Mouse (Mus musculus) lung, embryonic 14.5 days (tissue): ENCODE data around the gene Kcnrg. TPM values are rescaled to one million over a fixed set of nuclear protein-coding genes. Genes with fewer than 3 reads are reported as not detected.

Experiments
- ATAC-seq: fragments of 200-750 bp; cut with Nextera tagmentation; 2 replicates; pipeline ENCODE4 v1.8.0; 2017; ENCODE audit warnings: mild to moderate bottlenecking, moderate TSS enrichment, moderate library complexity; ENCODE audit not compliant: insufficient read depth
- DNase-seq: peaks from one replicate; pipeline ENCODE4 v3.0.0-alpha.2; 2015
- H3K27ac ChIP-seq: fragments of 300-500 bp; sonication (generic); 2 replicates; pipeline ENCODE4 v1.5.1; 2014; ENCODE audit warnings: low read depth, mild to moderate bottlenecking, moderate library complexity
- H3K27me3 ChIP-seq: fragments of 300-500 bp; sonication (generic); 2 replicates; pipeline ENCODE4 v1.6.1; 2014; ENCODE audit warnings: low read length, control low read depth; ENCODE audit not compliant: insufficient read depth
- H3K36me3 ChIP-seq: fragments of 300-500 bp; sonication (generic); 2 replicates; pipeline ENCODE4 v1.6.1; 2014; ENCODE audit warnings: control low read depth; ENCODE audit not compliant: insufficient read depth
- H3K4me1 ChIP-seq: fragments of 300-500 bp; sonication (generic); 2 replicates; pipeline ENCODE4 v1.6.1; 2014; ENCODE audit warnings: antibody characterized with exemption, control low read depth; ENCODE audit not compliant: insufficient read depth
- H3K4me2 ChIP-seq: fragments of 300-500 bp; sonication (generic); 2 replicates; pipeline ENCODE4 v1.6.1; 2014; ENCODE audit warnings: mild to moderate bottlenecking
- H3K4me3 ChIP-seq: fragments of 300-500 bp; sonication (generic); 2 replicates; pipeline ENCODE4 v1.5.1; 2014; ENCODE audit warnings: low read depth, low read length
- H3K9ac ChIP-seq: fragments of 300-500 bp; sonication (generic); 2 replicates; pipeline ENCODE4 v1.6.1; 2014
- H3K9me3 ChIP-seq: fragments of 300-500 bp; sonication (generic); 2 replicates; pipeline ENCODE4 v1.6.1; 2016; ENCODE audit warnings: low read depth, low read length, control low read depth
- CTCF ChIP-seq: IDR thresholded peaks from 2 replicates; pipeline ENCODE4 v1.5.1; 2016; ENCODE audit warnings: antibody characterized with exemption, low read depth
- WGBS: fragments of 180-500 bp; shearing (Covaris S2); extraction: QIAGEN DNeasy Blood & Tissue Kit; methylation state at CpG from one replicate; pipeline ENCODE4 v1.1.7; 2014; 5-methylcytosine and 5-hydroxymethylcytosine counted together
- polyA plus RNA-seq: library from polyadenylated mRNA; unstranded; fragments of >200 nt; fragmentation: Nextera tagmentation; extraction: Ambion mirVana; gene quantifications from 2 replicates; pipeline ENCODE4 v1.2.1, GENCODE M21; 2014

Gene Kcnrg
- polyA plus RNA-seq, 1 experiment from 2014 or later = 0.74 TPM

DNA sequence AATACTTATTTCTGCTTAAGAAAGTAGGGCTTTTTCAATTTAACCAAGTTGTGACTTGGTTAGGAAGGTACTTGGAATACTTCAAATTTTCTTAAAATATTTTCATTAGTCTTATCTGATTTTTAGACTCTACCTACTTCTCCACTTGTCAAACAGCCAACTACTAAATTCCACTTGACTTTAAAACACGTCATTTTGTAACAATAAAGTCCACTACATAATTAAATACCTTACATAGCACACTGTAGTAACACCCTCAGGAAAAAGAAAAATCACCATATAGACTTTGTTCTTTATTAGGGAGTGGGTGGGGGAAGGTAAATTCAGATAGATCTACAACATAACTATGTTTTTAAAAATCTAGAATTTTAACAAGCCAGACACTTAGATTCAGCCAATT, 35.4 kb downstream of the Kcnrg start:
- ATAC-seq = no peak

GRCm38 (mm10) chr14:61645547-61645946, 38.3 kb downstream of the Kcnrg start:
- 42% methylated on average over 1 of the region's 1 CpGs for WGBS
- no peaks in the 10 kb centered on the region for H3K4me1 ChIP-seq
- DNase-seq = no peak
- no peak overlapping the region for H3K9ac ChIP-seq
- no peak for ATAC-seq
- no peak for TF ChIP-seq CTCF
- no peaks in the 10 kb centered on the region for H3K27me3 ChIP-seq
- H3K4me3 ChIP-seq = 0 out of 2 replicates have a peak overlapping the region, but pooled peaks have one; percentile 19
- H3K36me3 ChIP-seq = no peaks in the 10 kb centered on the region
- H3K27ac ChIP-seq = no peak overlapping the region
- H3K9me3 ChIP-seq = no peaks in the 10 kb centered on the region
- H3K4me2 ChIP-seq = peak overlapping the region; percentile 49

More for the DNA sequence above, 35.4 kb downstream of the Kcnrg start:
- Histone ChIP-seq H3K36me3 (peaks cover 11% of the 10 kb centered on the region; the same call in 1 of the 2 replicates), H3K9me3 (no peaks in the 10 kb centered on the region), H3K4me3 (no peak overlapping the region), H3K4me1 (no peaks in the 10 kb centered on the region), H3K27me3 (no peaks in the 10 kb centered on the region), H3K27ac (no peak overlapping the region), H3K4me2 (no peak overlapping the region), H3K9ac (no peak overlapping the region)
- no peak for DNase-seq
- 48% methylated on average over 1 of the region's 1 CpGs for WGBS
- TF ChIP-seq CTCF = no peak

DNA sequence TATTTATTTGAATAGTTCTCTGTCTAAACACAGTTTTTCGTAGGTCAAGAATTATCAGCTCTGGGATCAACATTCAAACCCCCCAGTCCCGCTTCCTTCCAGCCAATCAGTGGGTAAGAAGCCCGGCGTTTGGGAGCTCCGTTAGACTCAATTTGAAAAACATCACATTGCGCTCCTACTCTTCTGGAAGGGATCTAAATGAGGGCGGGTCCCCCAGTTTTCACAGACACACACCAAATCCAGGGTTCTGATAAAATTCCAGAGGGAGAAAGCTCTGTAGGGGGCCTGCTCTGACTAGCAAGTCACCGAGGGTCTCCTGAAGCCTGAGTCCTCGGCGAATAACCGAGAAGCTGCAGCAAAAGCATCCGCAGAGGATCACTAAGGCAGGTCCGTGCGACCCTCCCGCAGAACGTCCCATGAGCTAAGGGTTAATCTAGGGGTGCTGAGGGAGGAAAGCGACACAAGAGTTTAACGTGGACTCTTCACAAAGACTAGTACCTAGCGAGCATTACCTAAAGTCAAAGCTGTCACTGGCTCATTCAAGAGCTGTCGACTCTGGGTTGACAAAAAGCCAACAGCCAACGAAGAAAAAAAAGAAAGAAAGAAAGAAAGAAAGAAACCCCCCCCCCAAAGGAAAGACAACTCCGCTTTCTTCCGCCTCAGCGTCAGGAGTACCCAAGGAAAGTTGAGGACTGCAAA, 40.1 kb downstream of the Kcnrg start:
- no peaks in the 10 kb centered on the region for H3K9me3 ChIP-seq
- H3K4me1 ChIP-seq = no peaks in the 10 kb centered on the region
- peak overlapping the region; percentile 78 for H3K4me2 ChIP-seq
- WGBS = under 1% methylated on average over 24 of the region's 24 CpGs
- peak overlapping the region; percentile 91 for H3K4me3 ChIP-seq
- no peak for ATAC-seq
- TF ChIP-seq CTCF = no peak
- H3K27ac ChIP-seq = peak overlapping the region; percentile 98
- H3K36me3 ChIP-seq = no peaks in the 10 kb centered on the region
- H3K27me3 ChIP-seq = no peaks in the 10 kb centered on the region
- DNase-seq = peak; percentile 76
- peak overlapping the region; percentile 98 for H3K9ac ChIP-seq

DNA sequence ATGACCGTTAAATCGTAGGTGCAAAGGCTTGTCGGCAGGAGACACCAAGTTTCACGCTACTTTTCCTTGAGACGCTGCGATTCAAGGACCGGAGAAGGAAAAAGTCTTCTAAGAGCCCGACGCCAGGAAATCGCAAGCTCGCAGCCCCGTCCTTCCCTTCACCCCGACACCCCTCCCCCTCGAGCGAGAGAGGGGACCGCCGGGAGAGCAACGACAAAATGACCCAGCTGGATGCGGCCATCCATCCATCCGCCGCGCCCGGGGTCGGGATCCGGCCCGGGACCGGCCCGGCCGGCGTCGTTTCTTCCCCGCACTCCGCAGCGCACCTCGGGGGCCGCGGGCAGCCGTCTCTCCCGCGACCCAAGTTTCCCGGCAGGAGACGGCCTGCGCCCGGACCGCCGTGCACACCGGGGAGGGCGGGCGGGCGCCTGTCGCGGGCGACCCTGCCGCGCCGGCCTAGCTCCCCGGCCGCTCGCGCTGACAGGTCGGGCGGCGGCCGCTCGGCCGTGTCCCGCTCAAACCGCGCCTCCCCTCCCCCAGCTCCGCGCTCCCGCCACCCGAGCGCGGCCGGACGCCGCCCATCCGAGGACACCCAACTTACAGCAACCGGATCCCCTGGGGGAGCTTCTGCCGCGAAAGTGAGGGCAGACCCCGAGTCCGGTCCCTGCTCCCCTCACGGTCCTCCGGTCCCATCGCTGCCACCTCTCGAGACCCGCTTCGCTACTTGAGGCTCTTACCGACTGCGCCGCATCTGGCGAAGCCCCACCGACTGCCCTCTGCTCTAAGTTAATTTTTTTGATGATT, 40.8 kb downstream of the Kcnrg start:
- TF ChIP-seq CTCF = no peak
- peak; percentile 78 for DNase-seq
- H3K9ac ChIP-seq = peak overlapping the region; percentile 98
- H3K27ac ChIP-seq = peak overlapping the region; percentile 98
- peak; percentile 71 for ATAC-seq
- H3K9me3 ChIP-seq = no peaks in the 10 kb centered on the region
- H3K4me3 ChIP-seq = peak overlapping the region; percentile 91
- no peaks in the 10 kb centered on the region for H3K27me3 ChIP-seq
- no peaks in the 10 kb centered on the region for H3K36me3 ChIP-seq
- under 1% methylated on average over 87 of the region's 95 CpGs for WGBS
- no peaks in the 10 kb centered on the region for H3K4me1 ChIP-seq
- peak overlapping the region; percentile 78 for H3K4me2 ChIP-seq

DNA sequence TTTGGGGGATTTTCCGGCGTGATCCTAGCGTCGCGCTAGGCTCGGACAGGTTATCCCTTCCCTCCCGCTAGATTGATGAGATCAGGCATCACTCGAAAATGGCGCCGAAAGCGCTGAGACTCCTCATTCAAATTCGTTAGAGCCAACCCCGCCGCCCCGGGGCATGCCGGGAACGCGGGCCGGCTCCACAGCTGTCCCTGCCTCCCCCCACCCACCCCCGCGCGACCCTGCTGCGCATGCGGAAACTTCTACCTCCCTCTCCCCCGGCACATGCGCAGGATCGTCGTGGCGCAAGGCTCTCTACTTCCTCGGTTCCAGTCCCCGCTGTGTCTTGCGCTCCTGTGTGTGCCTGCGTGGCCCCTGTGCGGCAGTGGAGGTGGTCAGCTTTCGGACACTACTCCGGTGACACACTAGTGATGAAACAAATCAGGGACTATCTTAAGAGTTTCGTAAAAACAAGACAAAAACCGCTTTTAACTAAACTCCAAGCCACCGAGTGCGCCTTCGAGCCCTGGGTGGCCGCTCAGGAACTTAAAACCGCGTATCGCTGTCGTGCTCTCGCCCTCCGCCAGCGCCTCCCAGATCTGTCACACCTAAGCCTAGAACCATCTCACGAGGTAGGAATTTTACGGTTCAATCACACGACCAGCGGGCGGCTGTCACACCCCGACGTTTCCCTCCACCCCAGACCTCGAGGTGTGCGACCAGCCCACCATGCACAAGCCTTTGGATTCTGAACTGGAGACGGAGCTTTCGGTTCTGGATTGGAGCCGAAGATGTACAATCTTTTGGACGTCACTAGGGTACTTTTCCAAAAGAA, 41.6 kb downstream of the Kcnrg start:
- TF ChIP-seq CTCF = peak; percentile 9; the same call in 1 of the 2 replicates
- peak overlapping the region; percentile 98 for H3K9ac ChIP-seq
- DNase-seq (peak; percentile 98), ATAC-seq (peak; percentile 94)
- H3K27ac ChIP-seq = peak overlapping the region; percentile 98
- no peaks in the 10 kb centered on the region for H3K27me3 ChIP-seq
- peak overlapping the region; percentile 91 for H3K4me3 ChIP-seq
- peak overlapping the region; percentile 78 for H3K4me2 ChIP-seq
- no peaks in the 10 kb centered on the region for H3K36me3 ChIP-seq
- no peaks in the 10 kb centered on the region for H3K4me1 ChIP-seq
- 2% methylated on average over 62 of the region's 62 CpGs for WGBS
- no peaks in the 10 kb centered on the region for H3K9me3 ChIP-seq

DNA sequence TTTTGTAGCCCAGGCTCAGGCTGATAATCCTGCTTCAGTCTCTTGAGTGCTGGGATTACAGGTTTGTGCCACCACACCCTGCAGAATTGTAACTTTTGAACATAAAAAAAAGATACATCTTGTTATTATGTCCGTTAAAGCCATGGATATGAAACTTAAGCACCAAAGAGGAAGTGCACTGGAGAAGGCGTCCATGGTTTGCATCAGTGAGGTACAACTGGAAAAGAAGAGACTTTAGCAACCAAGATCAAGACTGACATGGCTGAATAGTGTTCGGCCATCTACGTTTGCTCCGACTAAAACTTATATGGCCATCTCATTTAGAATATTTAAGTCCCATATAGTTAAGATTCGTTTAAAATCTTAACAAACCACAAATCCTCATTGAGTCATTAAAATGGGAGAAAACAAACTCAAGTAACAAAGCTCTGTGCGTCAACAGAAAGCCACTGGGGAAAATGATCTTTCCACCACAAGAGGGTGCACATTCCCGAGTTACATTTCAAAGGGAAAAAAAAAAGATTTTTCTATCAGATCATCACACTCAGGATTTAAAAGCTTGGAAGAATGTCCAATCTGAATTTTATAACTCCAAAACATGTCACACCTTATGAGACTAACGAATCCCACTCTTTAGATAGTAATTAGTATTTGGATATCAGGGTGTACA, 43.2 kb downstream of the Kcnrg start:
- Histone ChIP-seq H3K9me3 (no peaks in the 10 kb centered on the region), H3K36me3 (no peaks in the 10 kb centered on the region), H3K4me1 (no peaks in the 10 kb centered on the region), H3K27me3 (no peaks in the 10 kb centered on the region), H3K4me3 (no peak overlapping the region; the same call in 1 of the 2 replicates), H3K9ac (no peak overlapping the region), H3K4me2 (peak overlapping the region; percentile 78), H3K27ac (no peak overlapping the region)
- WGBS = 30% methylated on average over 9 of the region's 9 CpGs
- DNase-seq (peak; percentile 83), ATAC-seq (no peak)
- peak; percentile 63 for TF ChIP-seq CTCF
